Mouse (Mus musculus) bone marrow, adult 2 months (tissue): Measurements from ENCODE around the gene Bicdl2.

Source experiments
- CTCF ChIP-seq: fragments of 200-500 bp; IDR thresholded peaks from 2 replicates; pipeline ENCODE4 v1.5.1; 2011; ENCODE audit warnings: low read length, control low read depth; ENCODE audit not compliant: control insufficient read depth, insufficient read depth
- POLR2A ChIP-seq: fragments of 200-500 bp; IDR thresholded peaks from 2 replicates; pipeline ENCODE4 v1.6.1; 2011; ENCODE audit warnings: low read depth, mild to moderate bottlenecking, control low read depth, low read length, borderline replicate concordance; ENCODE audit not compliant: control insufficient read depth

DNA sequence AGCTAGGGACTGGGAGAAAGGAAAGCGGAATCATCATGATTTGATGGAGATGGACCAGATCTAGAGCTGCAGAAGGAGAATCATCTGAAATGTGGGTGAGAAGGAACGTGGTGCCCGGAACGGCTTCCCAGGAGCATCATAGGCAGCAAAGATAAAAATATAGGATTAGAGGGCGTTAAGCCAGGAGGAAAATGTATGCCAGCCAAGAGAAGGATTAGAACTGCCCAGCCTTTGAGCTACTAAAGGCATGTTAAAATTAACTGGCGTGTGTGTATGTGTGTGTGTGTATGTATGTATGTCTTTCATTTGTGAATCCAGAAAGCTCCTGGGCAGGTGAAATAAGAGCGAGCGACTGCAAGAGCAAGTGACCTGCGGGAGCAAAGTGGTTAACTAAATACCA, 43.0 kb downstream of the Bicdl2 start:
- TF ChIP-seq POLR2A, result no peak
- no peak for TF ChIP-seq CTCF
